In the genomic region with DNA sequence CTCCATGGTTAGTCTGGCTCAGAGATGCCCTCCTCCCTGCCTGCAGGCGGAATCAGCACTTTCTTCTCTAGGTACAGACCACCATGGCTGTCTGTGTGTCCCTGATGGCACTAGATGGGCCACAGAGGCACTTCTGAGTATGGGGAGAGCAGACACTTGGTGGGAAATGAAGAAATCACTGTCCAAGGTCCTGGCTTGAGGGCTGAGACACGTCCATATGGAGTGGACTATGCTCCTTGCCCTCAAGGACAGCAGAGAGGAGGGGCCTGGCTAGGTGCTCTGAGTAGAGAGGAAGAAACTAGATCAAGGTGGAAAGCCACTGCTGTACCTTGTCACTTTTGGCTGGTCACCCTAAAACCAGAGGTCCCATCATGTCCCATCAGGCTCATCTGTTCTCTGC, we compare ENCODE assay signal across 30 mouse cellular contexts. TPM values are rescaled to one million over a fixed set of nuclear protein-coding genes. Genes with fewer than 3 reads are reported as not detected.
DNase-seq lines count a peak whose midpoint lies in the region; ATAC-seq and TF ChIP-seq lines count a peak whose summit lies in the region.
"Had no signal": no experiment of that assay in that cellular context is flagged by ENCODE, and none has a peak within 500 bp of the region (broad histone marks: within the 10 kb centered on the region; RNA-seq: fewer than 3 reads in every experiment).

No protein-coding gene starts in this region.

- H3K4me3 ChIP-seq in kidney, embryonic 15.5 days (replicated peaks) = no peak overlapping the region
- no peak overlapping the region for H3K4me3 ChIP-seq in lung, embryonic 14.5 days (ENCODE audit: low read depth, low read length)
- no peak overlapping the region for H3K4me3 ChIP-seq in intestine, embryonic 16.5 days (ENCODE audit: low read length)
- H3K4me3 ChIP-seq in forebrain, embryonic 14.5 days (ENCODE audit: low read depth, low read length) = no peak overlapping the region
- H3K4me3 ChIP-seq: embryonic facial prominence, embryonic 15.5 days; forebrain, embryonic 12.5 days; heart, embryonic 10.5 days; heart, embryonic 15.5 days; hindbrain, embryonic 12.5 days; limb, embryonic 10.5 days; limb, embryonic 15.5 days; liver, embryonic 13.5 days; neural tube, embryonic 15.5 days; stomach, embryonic 15.5 days had no signal

- DNase-seq in kidney, adult 9 months = peak; percentile 36
- DNase-seq in lung, embryonic 14.5 days = peak; percentile 55
- no peak for DNase-seq in lung, postnatal 4 days
- no peak for DNase-seq in ovary, postnatal 36 days (ENCODE audit: low spot score)
- DNase-seq in forebrain, embryonic 14.5 days (ENCODE audit: low spot score) = no peak
- DNase-seq: adrenal gland, postnatal 14 days; cerebellum, adult 11 months; cerebellum, adult 9-10 months; cerebellum, postnatal 36 days; gastrocnemius, postnatal 10 days; heart, postnatal 36 days; layer of hippocampus, postnatal 36 days; liver, embryonic 13.5 days; lung, adult 18-20 months; lung, postnatal 10 days; midbrain, embryonic 14.5 days; right cerebral cortex, postnatal 25 days had no signal

- no peaks in the 10 kb centered on the region for H3K4me1 ChIP-seq in kidney, embryonic 15.5 days
- H3K4me1 ChIP-seq in lung, embryonic 14.5 days (ENCODE audit: insufficient read depth) = no peaks in the 10 kb centered on the region
- no peaks in the 10 kb centered on the region for H3K4me1 ChIP-seq in intestine, embryonic 16.5 days (ENCODE audit: control insufficient read depth, insufficient read depth, low read length)
- H3K4me1 ChIP-seq in forebrain, embryonic 14.5 days (ENCODE audit: control insufficient read depth, insufficient read depth, low read length) = no peaks in the 10 kb centered on the region
- H3K4me1 ChIP-seq: forebrain, embryonic 12.5 days; heart, embryonic 15.5 days; hindbrain, embryonic 12.5 days; limb, embryonic 15.5 days; liver, embryonic 13.5 days; neural tube, embryonic 15.5 days; stomach, embryonic 15.5 days had no signal

- H3K4me2 ChIP-seq in kidney, embryonic 15.5 days = no peak overlapping the region
- H3K4me2 ChIP-seq in lung, embryonic 14.5 days = no peak overlapping the region
- H3K4me2 ChIP-seq in intestine, embryonic 16.5 days (ENCODE audit: low read depth, low read length) = no peak overlapping the region
- H3K4me2 ChIP-seq in forebrain, embryonic 14.5 days (ENCODE audit: low read length) = no peak overlapping the region
- H3K4me2 ChIP-seq: embryonic facial prominence, embryonic 15.5 days; forebrain, embryonic 12.5 days; heart, embryonic 15.5 days; hindbrain, embryonic 12.5 days; limb, embryonic 15.5 days; liver, embryonic 13.5 days; neural tube, embryonic 15.5 days; stomach, embryonic 15.5 days had no signal

- 27% methylated on average over 2 of the region's 2 CpGs for WGBS in kidney, embryonic 15.5 days
- WGBS in lung, embryonic 14.5 days = 28% methylated on average over 2 of the region's 2 CpGs
- 25% methylated on average over 2 of the region's 2 CpGs for WGBS in intestine, embryonic 16.5 days
- WGBS in forebrain, embryonic 14.5 days = 38% methylated on average over 2 of the region's 2 CpGs

- no peaks in the 10 kb centered on the region for H3K36me3 ChIP-seq in kidney, embryonic 15.5 days
- H3K36me3 ChIP-seq in lung, embryonic 14.5 days (ENCODE audit: insufficient read depth) = no peaks in the 10 kb centered on the region
- no peaks in the 10 kb centered on the region for H3K36me3 ChIP-seq in intestine, embryonic 16.5 days (ENCODE audit: control insufficient read depth, insufficient read depth, low read length)
- no peaks in the 10 kb centered on the region for H3K36me3 ChIP-seq in forebrain, embryonic 14.5 days (ENCODE audit: control insufficient read depth, insufficient read depth, low read length)
- H3K36me3 ChIP-seq: embryonic facial prominence, embryonic 15.5 days; forebrain, embryonic 12.5 days; G1E; heart, embryonic 10.5 days; heart, embryonic 15.5 days; hindbrain, embryonic 12.5 days; limb, embryonic 10.5 days; limb, embryonic 15.5 days; liver, embryonic 13.5 days; neural tube, embryonic 15.5 days; stomach, embryonic 15.5 days had no signal

- H3K9me3 ChIP-seq in kidney, embryonic 15.5 days (replicated peaks) = no peaks in the 10 kb centered on the region
- H3K9me3 ChIP-seq in lung, embryonic 14.5 days (ENCODE audit: low read depth, low read length) = no peaks in the 10 kb centered on the region
- no peaks in the 10 kb centered on the region for H3K9me3 ChIP-seq in intestine, embryonic 16.5 days (ENCODE audit: control insufficient read depth, low read length)
- H3K9me3 ChIP-seq in forebrain, embryonic 14.5 days (replicated peaks; ENCODE audit: control insufficient read depth, low read length) = no peaks in the 10 kb centered on the region
- H3K9me3 ChIP-seq: embryonic facial prominence, embryonic 15.5 days; forebrain, embryonic 12.5 days; G1E; heart, embryonic 10.5 days; heart, embryonic 15.5 days; hindbrain, embryonic 12.5 days; limb, embryonic 10.5 days; limb, embryonic 15.5 days; liver, embryonic 13.5 days; neural tube, embryonic 15.5 days; stomach, embryonic 15.5 days had no signal

- peaks cover 28% of the 10 kb centered on the region for H3K27me3 ChIP-seq in kidney, embryonic 15.5 days
- no peaks in the 10 kb centered on the region; the same call in 1 of the 2 replicates for H3K27me3 ChIP-seq in lung, embryonic 14.5 days (ENCODE audit: insufficient read depth, low read length)
- H3K27me3 ChIP-seq in intestine, embryonic 16.5 days (replicated peaks; ENCODE audit: control insufficient read depth, insufficient read depth, low read length) = peaks cover 9% of the 10 kb centered on the region; the same call in 1 of the 2 replicates
- H3K27me3 ChIP-seq in forebrain, embryonic 14.5 days (replicated peaks; ENCODE audit: control insufficient read depth, insufficient read depth, low read length) = no peaks in the 10 kb centered on the region

- ATAC-seq in kidney, embryonic 15.5 days (replicated peaks; ENCODE audit: low FRiP score) = no peak
- no peak for ATAC-seq in lung, embryonic 14.5 days (ENCODE audit: insufficient read depth)
- ATAC-seq in intestine, embryonic 16.5 days = peak; percentile 77; the same call in 1 of the 2 replicates
- ATAC-seq in forebrain, embryonic 14.5 days = no peak
- ATAC-seq: hindbrain, postnatal 0 days had no signal

- no peak for TF ChIP-seq CTCF in lung, embryonic 14.5 days (IDR thresholded peaks at IDR 0.05; ENCODE audit: low read depth)

- no peak overlapping the region for H3K27ac ChIP-seq in kidney, embryonic 15.5 days
- no peak overlapping the region for H3K27ac ChIP-seq in lung, embryonic 14.5 days (ENCODE audit: low read depth)
- H3K27ac ChIP-seq in intestine, embryonic 16.5 days (ENCODE audit: low read length) = no peak overlapping the region
- no peak overlapping the region for H3K27ac ChIP-seq in forebrain, embryonic 14.5 days (ENCODE audit: low read depth, low read length)
- H3K27ac ChIP-seq: embryonic facial prominence, embryonic 15.5 days; forebrain, embryonic 12.5 days; heart, embryonic 10.5 days; heart, embryonic 15.5 days; hindbrain, embryonic 12.5 days; hindbrain, postnatal 0 days; limb, embryonic 10.5 days; limb, embryonic 15.5 days; liver, embryonic 13.5 days; neural tube, embryonic 15.5 days; stomach, embryonic 15.5 days had no signal

- no peak overlapping the region for H3K9ac ChIP-seq in kidney, embryonic 15.5 days
- no peak overlapping the region for H3K9ac ChIP-seq in lung, embryonic 14.5 days
- no peak overlapping the region for H3K9ac ChIP-seq in intestine, embryonic 16.5 days (ENCODE audit: low read depth, low read length)
- no peak overlapping the region for H3K9ac ChIP-seq in forebrain, embryonic 14.5 days (ENCODE audit: low read length)
- H3K9ac ChIP-seq: embryonic facial prominence, embryonic 15.5 days; forebrain, embryonic 12.5 days; heart, embryonic 15.5 days; hindbrain, embryonic 12.5 days; limb, embryonic 15.5 days; liver, embryonic 13.5 days; neural tube, embryonic 15.5 days; stomach, embryonic 15.5 days had no signal

RNA-seq across cellular contexts. Expression of gene Wnt3a, which starts 13.7 kb away (rescaled TPM):
- polyA plus RNA-seq in kidney, embryonic 15.5 days (2015; fragmentation: Nextera tagmentation; extraction: Ambion mirVana) = not detected in 2 replicates
- not detected in 2 replicates for polyA plus RNA-seq in lung, embryonic 14.5 days (2014; fragmentation: Nextera tagmentation; extraction: Ambion mirVana)
- polyA plus RNA-seq in intestine, embryonic 16.5 days (2015; fragmentation: Nextera tagmentation; extraction: Ambion mirVana) = not detected in 2 replicates
- 0.61 and 1.1 TPM in 2 replicates for polyA plus RNA-seq in forebrain, embryonic 14.5 days (2014; fragmentation: Nextera tagmentation; extraction: Ambion mirVana)
- polyA plus RNA-seq: G1E; heart, embryonic 15.5 days; liver, embryonic 13.5 days had no signal

RNA-seq across cellular contexts. Expression of gene Wnt9a, which starts 29.9 kb away (rescaled TPM):
- 1.6 and 2.1 TPM in 2 replicates for polyA plus RNA-seq in kidney, embryonic 15.5 days (2015; fragmentation: Nextera tagmentation; extraction: Ambion mirVana)
- polyA plus RNA-seq in lung, embryonic 14.5 days (2014; fragmentation: Nextera tagmentation; extraction: Ambion mirVana) = 1.1 and 1.5 TPM in 2 replicates
- polyA plus RNA-seq in intestine, embryonic 16.5 days (2015; fragmentation: Nextera tagmentation; extraction: Ambion mirVana) = 4.2 and 4.4 TPM in 2 replicates
- polyA plus RNA-seq in forebrain, embryonic 14.5 days (2014; fragmentation: Nextera tagmentation; extraction: Ambion mirVana) = 1.4 and 1.6 TPM in 2 replicates
- polyA plus RNA-seq: G1E had no signal

RNA-seq across cellular contexts. Expression of gene Arf1, which starts 48.8 kb away (rescaled TPM):
- 700 and 709 TPM in 2 replicates for polyA plus RNA-seq in kidney, embryonic 15.5 days (2015; fragmentation: Nextera tagmentation; extraction: Ambion mirVana)
- polyA plus RNA-seq in lung, embryonic 14.5 days (2014; fragmentation: Nextera tagmentation; extraction: Ambion mirVana) = 687 and 693 TPM in 2 replicates
- 733 and 751 TPM in 2 replicates for polyA plus RNA-seq in intestine, embryonic 16.5 days (2015; fragmentation: Nextera tagmentation; extraction: Ambion mirVana)
- polyA plus RNA-seq in forebrain, embryonic 14.5 days (2014; fragmentation: Nextera tagmentation; extraction: Ambion mirVana) = 666 and 687 TPM in 2 replicates

Comparison
In these comparisons a context has a peak if more than half of its experiments do, and no peak if none do; other contexts are left out.
1. DNase-seq: peak in kidney, adult 9 months (single experiment) and lung, embryonic 14.5 days (single experiment); none in lung, postnatal 4 days (0 of 2), ovary, postnatal 36 days (single experiment) and forebrain, embryonic 14.5 days (single experiment).